Mouse (Mus musculus): Measurements from ENCODE around the gene Lrrc75b. TPM values are rescaled to one million over a fixed set of nuclear protein-coding genes. Genes with fewer than 3 reads are reported as not detected.

Lrrc75b gene
- polyA plus RNA-seq, 1 experiment from 2014 or later, result 1.0 TPM

Other genes with a start within 250 kb of the Lrrc75b start
- gene Adora2a, start 243.5 kb downstream of the Lrrc75b start, polyA plus RNA-seq (2014; fragmentation: Nextera tagmentation; extraction: Ambion mirVana), result 3.3 and 4.8 TPM in 2 replicates
- gene Upb1, start 159.2 kb downstream of the Lrrc75b start, polyA plus RNA-seq (2014; fragmentation: Nextera tagmentation; extraction: Ambion mirVana), result 0.39 and 0.46 TPM in 2 replicates
- 121 and 141 TPM in 2 replicates for gene Snrpd3, start 42.8 kb downstream of the Lrrc75b start, polyA plus RNA-seq (2014; fragmentation: Nextera tagmentation; extraction: Ambion mirVana)
- 30.5 and 35.2 TPM in 2 replicates for gene Gucd1, start 42.4 kb downstream of the Lrrc75b start, polyA plus RNA-seq (2014; fragmentation: Nextera tagmentation; extraction: Ambion mirVana)
- gene Ggt1, start 1.3 kb upstream of the Lrrc75b start, polyA plus RNA-seq (2014; fragmentation: Nextera tagmentation; extraction: Ambion mirVana), result 0.42 and 0.44 TPM in 2 replicates
- 2.8 and 5.0 TPM in 2 replicates for gene Ggt5, start 29.0 kb upstream of the Lrrc75b start, polyA plus RNA-seq (2014; fragmentation: Nextera tagmentation; extraction: Ambion mirVana)
- gene Susd2, start 83.7 kb upstream of the Lrrc75b start, polyA plus RNA-seq (2014; fragmentation: Nextera tagmentation; extraction: Ambion mirVana), result 1.4 and 2.1 TPM in 2 replicates
- 18.5 and 28.6 TPM in 2 replicates for gene Cabin1, start 204.0 kb upstream of the Lrrc75b start, polyA plus RNA-seq (2014; fragmentation: Nextera tagmentation; extraction: Ambion mirVana)
- gene Ddt, start 213.1 kb upstream of the Lrrc75b start, polyA plus RNA-seq (2014; fragmentation: Nextera tagmentation; extraction: Ambion mirVana), result 41.1 and 44.4 TPM in 2 replicates
- not detected in 2 replicates for gene Gm20441, start 220.6 kb upstream of the Lrrc75b start, polyA plus RNA-seq (2014; fragmentation: Nextera tagmentation; extraction: Ambion mirVana)
- 3.0 and 3.4 TPM in 2 replicates for gene Gstt3, start 221.1 kb upstream of the Lrrc75b start, polyA plus RNA-seq (2014; fragmentation: Nextera tagmentation; extraction: Ambion mirVana)
- gene Gstt1, start 238.3 kb upstream of the Lrrc75b start, polyA plus RNA-seq (2014; fragmentation: Nextera tagmentation; extraction: Ambion mirVana), result 4.3 and 5.1 TPM in 2 replicates

Data from heart, embryonic 11.5 days (tissue).